Mouse (Mus musculus) liver, embryonic 14.5 days (tissue): ENCODE results near the gene Sec16a.

Experiments used
- CTCF ChIP-seq: IDR thresholded peaks from 2 replicates; pipeline ENCODE4 v1.5.1; 2016; ENCODE audit warnings: antibody characterized with exemption, low read depth, control low read depth
- EP300 ChIP-seq: IDR thresholded peaks from 2 replicates; pipeline ENCODE4 v1.6.1; 2016; ENCODE audit warnings: antibody characterized with exemption, low read depth

GRCm38 (mm10) chr2:26472312-26473090, 27.5 kb upstream of the Sec16a start:
- TF ChIP-seq CTCF (no peak), EP300 (no peak)
